Comparison of ENCODE assay signal across 31 mouse cellular contexts in genomic region chr2:158518583-158518982, GRCm38 (mm10). TPM values are rescaled to one million over a fixed set of nuclear protein-coding genes. Genes with fewer than 3 reads are reported as not detected.
"Had no signal": no experiment of that assay in that cellular context is flagged by ENCODE, and none has a peak within 500 bp of the region (broad histone marks: within the 10 kb centered on the region; RNA-seq: fewer than 3 reads in every experiment).

No protein-coding gene starts in this region.

- H3K9me3 ChIP-seq: limb, embryonic 10.5 days; liver, embryonic 12.5 days; liver, embryonic 15.5 days; lung, embryonic 15.5 days; midbrain, embryonic 15.5 days; stomach, embryonic 15.5 days had no signal

- H3K9ac ChIP-seq: limb, embryonic 13.5 days; liver, embryonic 12.5 days; liver, embryonic 15.5 days; lung, embryonic 15.5 days; midbrain, embryonic 12.5 days; midbrain, embryonic 15.5 days; neural tube, embryonic 13.5 days; stomach, embryonic 15.5 days had no signal

- H3K4me2 ChIP-seq: limb, embryonic 13.5 days; liver, embryonic 12.5 days; liver, embryonic 15.5 days; lung, embryonic 15.5 days; midbrain, embryonic 12.5 days; midbrain, embryonic 15.5 days; neural tube, embryonic 13.5 days; stomach, embryonic 15.5 days had no signal

- H3K36me3 ChIP-seq: limb, embryonic 10.5 days; limb, embryonic 13.5 days; liver, embryonic 12.5 days; liver, embryonic 15.5 days; lung, embryonic 15.5 days; midbrain, embryonic 12.5 days; midbrain, embryonic 15.5 days; neural tube, embryonic 13.5 days; stomach, embryonic 15.5 days had no signal

- H3K27ac ChIP-seq: kidney, postnatal 0 days; layer of hippocampus, adult 2 months; limb, embryonic 10.5 days; limb, embryonic 13.5 days; liver, embryonic 12.5 days; liver, embryonic 15.5 days; lung, embryonic 15.5 days; midbrain, embryonic 12.5 days; midbrain, embryonic 15.5 days; neural tube, embryonic 13.5 days; stomach, embryonic 15.5 days had no signal

- ATAC-seq: liver, embryonic 12.5 days; midbrain, embryonic 15.5 days had no signal

- DNase-seq: kidney, adult 2 months; kidney, postnatal 25 days; layer of hippocampus, adult 9-11 months; liver; retina, postnatal 1 day; right cerebral cortex, postnatal 25 days; thymus, adult 18-20 months; thymus, postnatal 36 days had no signal

- H3K4me1 ChIP-seq: limb, embryonic 10.5 days; limb, embryonic 13.5 days; liver, embryonic 12.5 days; liver, embryonic 15.5 days; midbrain, embryonic 12.5 days; midbrain, embryonic 15.5 days; neural tube, embryonic 13.5 days; stomach, embryonic 15.5 days had no signal

- H3K4me3 ChIP-seq: layer of hippocampus, adult 2 months; limb, embryonic 10.5 days; limb, embryonic 13.5 days; liver, embryonic 12.5 days; liver, embryonic 15.5 days; lung, embryonic 15.5 days; midbrain, embryonic 12.5 days; midbrain, embryonic 15.5 days; myocyte; neural tube, embryonic 13.5 days; stomach, embryonic 15.5 days had no signal

- H3K27me3 ChIP-seq: limb, embryonic 13.5 days; liver, embryonic 12.5 days; liver, embryonic 15.5 days; lung, embryonic 15.5 days; midbrain, embryonic 12.5 days; midbrain, embryonic 15.5 days; neural tube, embryonic 13.5 days; stomach, embryonic 15.5 days had no signal

RNA-seq across cellular contexts. Expression of gene Arhgap40, which starts 6.0 kb away (rescaled TPM):
- total RNA-seq: layer of hippocampus, adult 2 months; layer of hippocampus, postnatal 25 days; left cerebral cortex, adult 18-20 months; megakaryocyte progenitor cell, adult 5-6 weeks; megakaryocyte-erythroid progenitor cell, adult 5-6 weeks; monocyte, adult 5-6 weeks; neutrophil, adult 5-6 weeks had no signal
- polyA plus RNA-seq: large intestine, adult 2 months; limb, embryonic 10.5 days; liver, embryonic 12.5 days; lung, embryonic 15.5 days; myocyte; small intestine, adult 2 months; spleen, adult 2 months had no signal

RNA-seq across cellular contexts. Expression of gene Adig, which starts 16.2 kb away (rescaled TPM):
- total RNA-seq: layer of hippocampus, adult 2 months; layer of hippocampus, postnatal 25 days; left cerebral cortex, adult 18-20 months; left cerebral cortex, postnatal 25 days; megakaryocyte progenitor cell, adult 5-6 weeks; megakaryocyte-erythroid progenitor cell, adult 5-6 weeks; monocyte, adult 5-6 weeks; neutrophil, adult 5-6 weeks had no signal
- polyA plus RNA-seq: kidney, embryonic 14.5 days; kidney, postnatal 0 days; limb, embryonic 10.5 days; liver, embryonic 12.5 days; liver, embryonic 15.5 days; lung, embryonic 15.5 days; midbrain, embryonic 12.5 days; midbrain, embryonic 15.5 days; myocyte; neural tube, embryonic 13.5 days had no signal
